Mouse (Mus musculus) kidney, adult 11 months (tissue): ENCODE measurements around the gene Ifna4.
"Not testable (repeated sequence)": the region's sequence is repeated elsewhere in the genome, so short reads cannot be mapped to it uniquely, and the experiment has no call there.

Experiments
- DNase-seq: peaks from one replicate; pipeline ENCODE4 v3.0.0; 2022

The Ifna4 gene

GRCm38 (mm10) chr4:88841438-88841911 lies at the start of gene Ifna4:
Gene Ifna4, plus strand, starts transcription at chr4:88841861.
- no peak for DNase-seq

DNA sequence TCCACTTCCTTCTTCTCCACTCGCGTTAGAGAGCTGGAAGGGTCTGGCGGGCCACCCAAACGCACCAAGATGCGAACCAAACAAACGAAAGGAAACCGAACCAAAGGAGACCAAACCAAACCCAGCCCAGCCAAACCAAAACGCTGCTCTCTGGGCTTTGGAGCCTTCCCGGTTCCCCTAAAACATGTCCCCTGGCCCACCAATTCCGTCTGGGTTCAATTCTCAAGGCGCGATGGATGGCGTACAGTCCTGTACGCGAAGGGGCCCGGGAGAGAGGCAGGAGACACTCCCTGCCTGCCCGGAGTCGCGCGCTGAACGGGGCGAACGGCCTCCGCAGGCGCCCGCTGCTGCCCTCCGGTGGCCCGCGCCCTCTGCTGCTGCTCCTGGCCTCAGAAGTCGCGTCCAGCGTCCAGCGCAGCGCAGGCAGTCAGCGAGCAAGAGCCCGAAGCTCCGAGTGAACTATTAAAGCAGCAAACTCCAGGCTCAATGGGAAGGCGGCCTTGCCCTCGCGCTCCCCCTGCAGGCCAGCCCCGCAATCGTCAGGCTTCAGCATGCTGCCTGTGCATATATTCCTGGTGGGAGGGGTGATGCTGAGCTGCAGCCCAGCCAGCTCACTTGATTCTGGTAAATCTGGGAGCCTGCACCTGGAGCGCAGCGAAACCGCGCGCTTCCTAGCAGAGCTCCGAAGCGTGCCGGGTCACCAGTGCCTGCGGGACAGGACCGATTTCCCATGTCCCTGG lies 47.6 kb upstream of the Ifna4 start, which contains the start of gene Gm13275:
Gene Gm13275, plus strand, starts transcription at position 552 of the 740 bp plus-strand sequence.
- peak; percentile 77 for DNase-seq

GRCm38 (mm10) chr4:88797097-88797496 lies 44.6 kb upstream of the Ifna4 start, which contains the start of gene Gm13279:
Gene Gm13279, plus strand, starts transcription at chr4:88797397.
- not testable (repeated sequence) for DNase-seq

- DNase-seq: not testable (repeated sequence)
Measured at GRCm38 (mm10) chr4:88799365-88799764, 42.3 kb upstream of the Ifna4 start, which contains the start of gene Gm13285. Gene Gm13285, plus strand, starts transcription at chr4:88799665.

DNA sequence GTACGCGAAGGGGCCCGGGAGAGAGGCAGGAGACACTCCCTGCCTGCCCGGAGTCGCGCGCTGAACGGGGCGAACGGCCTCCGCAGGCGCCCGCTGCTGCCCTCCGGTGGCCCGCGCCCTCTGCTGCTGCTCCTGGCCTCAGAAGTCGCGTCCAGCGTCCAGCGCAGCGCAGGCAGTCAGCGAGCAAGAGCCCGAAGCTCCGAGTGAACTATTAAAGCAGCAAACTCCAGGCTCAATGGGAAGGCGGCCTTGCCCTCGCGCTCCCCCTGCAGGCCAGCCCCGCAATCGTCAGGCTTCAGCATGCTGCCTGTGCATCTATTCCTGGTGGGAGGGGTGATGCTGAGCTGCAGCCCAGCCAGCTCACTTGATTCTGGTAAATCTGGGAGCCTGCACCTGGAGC lies 38.7 kb upstream of the Ifna4 start, which contains the start of gene Gm13287:
Gene Gm13287, plus strand, starts transcription at position 301 of the 400 bp plus-strand sequence.
- not testable (repeated sequence) for DNase-seq

DNA sequence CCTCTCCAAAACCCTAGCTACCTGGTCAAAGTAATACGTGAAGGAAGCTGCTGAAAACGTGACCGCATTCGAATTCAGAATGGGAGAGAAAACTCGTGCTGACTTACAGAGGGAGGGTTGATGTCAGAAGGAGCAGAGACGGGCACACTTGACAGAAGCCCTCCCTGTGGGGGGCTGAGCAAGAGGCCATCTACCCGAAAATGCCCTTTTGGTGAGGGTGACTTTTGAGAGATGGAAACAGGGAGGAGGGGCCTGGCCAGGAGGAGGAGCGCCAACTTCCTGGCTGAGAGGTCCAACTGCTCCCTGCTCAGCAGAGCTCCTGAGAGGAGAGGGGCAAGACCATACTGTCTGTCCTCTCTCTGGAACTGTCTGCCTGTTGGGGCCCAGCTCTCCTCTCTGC lies 36.4 kb upstream of the Ifna4 start, which contains the start of gene Gm13288:
Gene Gm13288, plus strand, starts transcription at position 301 of the 400 bp plus-strand sequence.
- DNase-seq: not testable (repeated sequence)

DNA sequence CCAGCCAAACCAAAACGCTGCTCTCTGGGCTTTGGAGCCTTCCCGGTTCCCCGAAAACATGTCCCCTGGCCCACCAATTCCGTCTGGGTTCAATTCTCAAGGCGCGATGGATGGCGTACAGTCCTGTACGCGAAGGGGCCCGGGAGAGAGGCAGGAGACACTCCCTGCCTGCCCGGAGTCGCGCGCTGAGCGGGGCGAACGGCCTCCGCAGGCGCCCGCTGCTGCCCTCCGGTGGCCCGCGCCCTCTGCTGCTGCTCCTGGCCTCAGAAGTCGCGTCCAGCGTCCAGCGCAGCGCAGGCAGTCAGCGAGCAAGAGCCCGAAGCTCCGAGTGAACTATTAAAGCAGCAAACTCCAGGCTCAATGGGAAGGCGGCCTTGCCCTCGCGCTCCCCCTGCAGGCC lies 35.9 kb upstream of the Ifna4 start:
- DNase-seq: peak; percentile 52

- DNase-seq: no peak
Measured at GRCm38 (mm10) chr4:88815928-88816327, 25.7 kb upstream of the Ifna4 start, which contains the start of gene Ifna7. Gene Ifna7, plus strand, starts transcription at chr4:88816228.

DNA sequence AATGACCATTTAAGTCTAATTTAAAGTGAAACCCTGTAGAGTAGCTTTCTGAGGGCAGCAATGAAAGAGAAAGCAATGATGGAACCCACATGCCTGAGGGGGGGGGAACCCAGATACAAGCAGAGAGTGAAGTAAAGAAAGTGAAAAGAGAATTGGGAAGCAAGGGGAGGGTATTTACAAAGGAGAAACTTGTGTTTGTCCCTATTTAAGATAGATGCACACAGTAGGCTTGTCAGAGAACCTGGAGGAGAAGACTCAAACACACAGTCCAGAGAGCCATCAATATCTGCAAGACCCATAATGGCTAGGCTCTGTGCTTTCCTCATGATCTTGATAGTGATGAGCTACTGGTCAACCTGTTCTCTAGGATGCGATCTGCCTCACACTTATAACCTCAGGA lies 22.0 kb upstream of the Ifna4 start, which contains the start of gene Ifna11:
Gene Ifna11, plus strand, starts transcription at position 301 of the 400 bp plus-strand sequence.
- DNase-seq: no peak

- no peak for DNase-seq
Measured at GRCm38 (mm10) chr4:88822995-88823394, 18.7 kb upstream of the Ifna4 start.

- not testable (repeated sequence) for DNase-seq
Measured at GRCm38 (mm10) chr4:88827116-88827515, 14.5 kb upstream of the Ifna4 start, which contains the start of gene Ifna6. Gene Ifna6, plus strand, starts transcription at chr4:88827416.

- peak; percentile 3 for DNase-seq
Measured at GRCm38 (mm10) chr4:88830523-88830922, 11.1 kb upstream of the Ifna4 start.

DNA sequence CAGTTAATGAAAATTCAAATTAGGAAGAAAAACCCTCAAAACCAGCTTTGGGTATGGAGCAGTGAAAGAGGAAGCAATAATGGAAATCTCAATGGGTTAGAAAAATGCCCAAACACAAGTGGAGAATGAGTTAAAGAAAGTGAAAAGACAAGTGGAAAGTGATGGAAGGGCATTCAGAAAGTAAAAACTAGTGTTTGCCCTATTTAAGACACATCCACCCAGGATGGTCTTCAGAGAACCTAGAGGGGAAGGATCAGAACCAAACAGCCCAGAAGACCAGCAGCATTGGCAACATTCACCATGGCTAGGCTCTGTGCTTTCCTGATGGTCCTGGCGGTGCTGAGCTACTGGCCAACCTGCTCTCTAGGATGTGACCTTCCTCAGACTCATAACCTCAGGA lies 6.4 kb upstream of the Ifna4 start, which contains the start of gene Ifna5:
Gene Ifna5, plus strand, starts transcription at position 301 of the 400 bp plus-strand sequence.
- not testable (repeated sequence) for DNase-seq

- DNase-seq: no peak
Measured at GRCm38 (mm10) chr4:88838828-88839227, 2.8 kb upstream of the Ifna4 start.

- no peak for DNase-seq
Measured at GRCm38 (mm10) chr4:88840058-88840457, 1.6 kb upstream of the Ifna4 start.

- DNase-seq: no peak
Measured at GRCm38 (mm10) chr4:88845334-88845733, 3.7 kb downstream of the Ifna4 start.

GRCm38 (mm10) chr4:88849698-88850097 lies 8.0 kb downstream of the Ifna4 start, which contains the start of gene Ifna1:
Gene Ifna1, plus strand, starts transcription at chr4:88850087.
- no peak for DNase-seq

GRCm38 (mm10) chr4:88851026-88851763 lies 9.5 kb downstream of the Ifna4 start:
- DNase-seq: no peak

GRCm38 (mm10) chr4:88859214-88859613 lies 17.6 kb downstream of the Ifna4 start:
- no peak for DNase-seq

DNA sequence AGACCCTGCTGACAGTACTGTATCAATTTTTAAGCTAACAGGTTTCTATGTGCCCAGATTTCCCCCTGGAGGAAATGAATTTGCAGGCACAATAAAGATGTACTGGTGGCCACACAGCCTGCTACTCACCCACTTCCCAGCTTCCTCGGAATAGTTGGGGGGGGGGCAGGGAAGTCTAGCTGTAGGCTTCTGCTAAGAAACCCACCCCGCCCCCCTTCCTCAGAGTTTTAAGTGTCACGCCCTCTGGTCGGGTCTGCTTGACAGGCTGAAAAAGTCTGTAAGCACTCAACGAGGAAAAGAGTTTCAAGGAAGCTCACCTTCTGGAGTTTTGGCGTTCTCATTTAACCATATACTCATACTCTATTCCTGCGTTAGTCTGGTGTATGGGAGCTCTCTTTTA lies 21.6 kb downstream of the Ifna4 start:
- no peak for DNase-seq

GRCm38 (mm10) chr4:88864599-88864998 lies 22.9 kb downstream of the Ifna4 start:
- DNase-seq: no peak

DNA sequence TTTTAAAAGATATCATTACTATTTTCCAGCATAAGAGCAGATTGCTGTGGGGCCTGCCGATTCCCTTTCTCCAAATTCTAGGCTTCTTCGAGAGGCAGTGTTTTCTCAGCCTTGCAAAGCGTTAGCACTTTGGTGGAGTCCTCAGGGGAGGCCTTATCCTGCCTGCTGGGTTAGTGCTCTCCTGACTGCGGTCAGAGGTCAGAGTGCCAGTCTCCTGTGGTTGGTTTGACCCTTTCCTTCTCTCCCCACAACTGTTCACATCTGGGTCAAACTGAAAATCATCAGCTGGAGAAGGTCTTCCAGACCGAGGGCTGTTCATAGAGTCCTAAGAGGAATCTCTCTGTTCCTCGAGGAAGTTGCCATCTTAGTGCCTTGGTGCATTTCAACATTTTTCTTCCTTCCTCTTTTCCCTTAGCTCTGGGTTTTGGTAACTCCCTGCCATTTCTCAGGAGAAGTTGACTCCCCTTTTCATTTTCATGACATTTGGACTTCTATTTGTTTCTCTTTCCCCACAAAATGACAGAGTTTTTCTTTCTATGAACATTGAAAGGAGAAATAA lies 23.4 kb downstream of the Ifna4 start:
- no peak for DNase-seq
